Mouse (Mus musculus): ENCODE data around the gene Dnm1. TPM values are rescaled to one million over a fixed set of nuclear protein-coding genes. Genes with fewer than 3 reads are reported as not detected.

Dnm1 gene
- 1 to 10 TPM; 2.6 to 5.9 (median 3.9) TPM for total RNA-seq (2022)

- peak; percentile 85 for DNase-seq (ENCODE audit: low spot score in 2 of 2)
These were observed at the start of gene Dnm1 for GRCm38 (mm10) chr2:32353007-32353542. Dnm1 (minus strand) TSS chr2:32353338.

- DNase-seq (ENCODE audit: low spot score in 2 of 2), result no peak
These were observed 43.6 kb upstream of the Dnm1 start for GRCm38 (mm10) chr2:32396695-32397094.

GRCm38 (mm10) chr2:32395946-32396621 lies 42.9 kb upstream of the Dnm1 start:
- DNase-seq (ENCODE audit: low spot score in 2 of 2), result peak; percentile 83 to 84

GRCm38 (mm10) chr2:32395484-32395945 lies 42.4 kb upstream of the Dnm1 start, which contains the start of gene Ptges2:
Ptges2 (plus strand) TSS chr2:32395896.
- peak; percentile 86 to 88 for DNase-seq (ENCODE audit: low spot score in 2 of 2)

- no peak for DNase-seq (ENCODE audit: low spot score in 2 of 2)
These were observed 41.8 kb upstream of the Dnm1 start for GRCm38 (mm10) chr2:32394973-32395372.

- no peak for DNase-seq (ENCODE audit: low spot score in 2 of 2)
These were observed 38.9 kb upstream of the Dnm1 start for GRCm38 (mm10) chr2:32392063-32392462.

- no peak for DNase-seq (ENCODE audit: low spot score in 2 of 2)
These were observed 37.7 kb upstream of the Dnm1 start for GRCm38 (mm10) chr2:32390871-32391270.

GRCm38 (mm10) chr2:32389157-32389556 lies 36.0 kb upstream of the Dnm1 start:
- no peak for DNase-seq (ENCODE audit: low spot score in 2 of 2)

- no peak for DNase-seq (ENCODE audit: low spot score in 2 of 2)
These were observed 34.8 kb upstream of the Dnm1 start, which contains the start of gene Lcn2 for GRCm38 (mm10) chr2:32387706-32388490. Lcn2 (minus strand) TSS chr2:32388252.

GRCm38 (mm10) chr2:32382689-32383088 lies 29.6 kb upstream of the Dnm1 start:
- DNase-seq (ENCODE audit: low spot score in 2 of 2), result no peak

- DNase-seq (ENCODE audit: low spot score in 2 of 2), result peak; percentile 90 to 94
These were observed 28.7 kb upstream of the Dnm1 start, which contains the start of gene 1110008P14Rik for GRCm38 (mm10) chr2:32381775-32382223. 1110008P14Rik (minus strand) TSS chr2:32381938.

- no peak for DNase-seq (ENCODE audit: low spot score in 2 of 2)
These were observed 28.1 kb upstream of the Dnm1 start for GRCm38 (mm10) chr2:32381141-32381774.

- no peak for DNase-seq (ENCODE audit: low spot score in 2 of 2)
These were observed 26.9 kb upstream of the Dnm1 start for GRCm38 (mm10) chr2:32380001-32380500.

GRCm38 (mm10) chr2:32376963-32377362 lies 23.8 kb upstream of the Dnm1 start:
- DNase-seq (ENCODE audit: low spot score in 2 of 2), result no peak

- DNase-seq (ENCODE audit: low spot score in 2 of 2), result no peak
These were observed 22.3 kb upstream of the Dnm1 start for GRCm38 (mm10) chr2:32375317-32375940.

- DNase-seq (ENCODE audit: low spot score in 2 of 2), result peak; percentile 61 to 79
These were observed 21.1 kb upstream of the Dnm1 start for GRCm38 (mm10) chr2:32374191-32374590.

GRCm38 (mm10) chr2:32367315-32367714 lies 14.2 kb upstream of the Dnm1 start:
- no peak for DNase-seq (ENCODE audit: low spot score in 2 of 2)

- no peak for DNase-seq (ENCODE audit: low spot score in 2 of 2)
These were observed 11.0 kb upstream of the Dnm1 start for GRCm38 (mm10) chr2:32364121-32364520.

- DNase-seq (ENCODE audit: low spot score in 2 of 2), result no peak
These were observed 10.4 kb upstream of the Dnm1 start for GRCm38 (mm10) chr2:32363376-32364106.

GRCm38 (mm10) chr2:32362817-32363340 lies 9.7 kb upstream of the Dnm1 start:
- peak; percentile 87 to 91 for DNase-seq (ENCODE audit: low spot score in 2 of 2)
